Mouse (Mus musculus) cortical plate, adult 2 months (tissue): Measurements from ENCODE around the gene Kctd13.

Source experiments
- CTCF ChIP-seq: fragments of 200-500 bp; IDR thresholded peaks from 2 replicates; pipeline ENCODE4 v1.5.1; 2011; ENCODE audit warnings: mild to moderate bottlenecking, control low read depth, low read length; ENCODE audit not compliant: insufficient read depth; ENCODE audit errors: extremely low read depth
- POLR2A ChIP-seq: fragments of 200-500 bp; IDR thresholded peaks from 2 replicates; pipeline ENCODE4 v1.6.1; 2011; ENCODE audit warnings: mild to moderate bottlenecking, low read length, control low read depth; ENCODE audit not compliant: insufficient read depth; ENCODE audit errors: extremely low read depth

DNA sequence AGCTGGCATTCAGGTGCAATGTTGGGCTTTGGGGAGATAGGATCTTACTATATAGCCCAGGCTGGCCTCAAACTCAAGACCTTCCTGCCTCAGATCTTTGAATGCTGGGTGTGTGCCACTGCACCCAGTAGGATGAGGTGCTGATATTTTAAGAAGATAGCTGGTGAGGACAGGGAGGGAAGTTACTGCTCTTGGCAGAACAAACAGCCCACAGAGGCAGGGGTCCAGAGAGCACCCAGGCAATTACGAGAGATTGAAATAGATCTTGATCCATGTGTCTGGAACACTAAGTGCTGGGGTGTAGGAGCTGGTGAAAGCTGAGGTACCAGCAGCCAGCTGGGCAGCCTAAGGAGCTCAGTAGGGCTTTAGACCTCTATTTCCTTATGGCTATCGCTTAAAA lies 52.9 kb downstream of the Kctd13 start:
- TF ChIP-seq POLR2A, result no peak
- no peak for TF ChIP-seq CTCF
